Mouse (Mus musculus): ENCODE measurements around the gene Mpped1. TPM values are rescaled to one million over a fixed set of nuclear protein-coding genes. Genes with fewer than 3 reads are reported as not detected.

Mpped1 gene
- polyA plus RNA-seq, 1 experiment from 2014 or later = 400 TPM

- peak overlapping the region; percentile 10; the same call in 1 of the 2 replicates for H3K27ac ChIP-seq (ENCODE audit: low read length)
- H3K9me3 ChIP-seq (ENCODE audit: control insufficient read depth, low read length) = no peaks in the 10 kb centered on the region
- H3K36me3 ChIP-seq (ENCODE audit: control insufficient read depth, insufficient read depth) = no peaks in the 10 kb centered on the region
- ATAC-seq = no peak
- no peak overlapping the region for H3K4me2 ChIP-seq (ENCODE audit: low read length)
- no peak overlapping the region for H3K4me3 ChIP-seq (replicated peaks; ENCODE audit: low read length)
- H3K27me3 ChIP-seq (replicated peaks; ENCODE audit: control insufficient read depth, insufficient read depth, low read length) = no peaks in the 10 kb centered on the region
- 77% methylated on average over 13 of the region's 13 CpGs for WGBS
- H3K9ac ChIP-seq (replicated peaks; ENCODE audit: low read depth, low read length) = no peak overlapping the region
- peaks cover 23% of the 10 kb centered on the region for H3K4me1 ChIP-seq (replicated peaks; ENCODE audit: control insufficient read depth, insufficient read depth, low read length)
Observed at GRCm38 (mm10) chr15:83761512-83761911, 17.8 kb upstream of the Mpped1 start.

- 10% methylated on average over 6 of the region's 6 CpGs for WGBS
- Histone ChIP-seq H3K27me3 (replicated peaks; ENCODE audit: control insufficient read depth, insufficient read depth, low read length) (no peaks in the 10 kb centered on the region), H3K9me3 (ENCODE audit: control insufficient read depth, low read length) (no peaks in the 10 kb centered on the region), H3K27ac (ENCODE audit: low read length) (no peak overlapping the region), H3K4me1 (replicated peaks; ENCODE audit: control insufficient read depth, insufficient read depth, low read length) (peaks cover 22% of the 10 kb centered on the region), H3K36me3 (ENCODE audit: control insufficient read depth, insufficient read depth) (no peaks in the 10 kb centered on the region), H3K4me2 (ENCODE audit: low read length) (no peak overlapping the region), H3K9ac (replicated peaks; ENCODE audit: low read depth, low read length) (no peak overlapping the region), H3K4me3 (replicated peaks; ENCODE audit: low read length) (no peak overlapping the region)
- peak; percentile 51 for ATAC-seq
Observed at GRCm38 (mm10) chr15:83765388-83766029, 13.8 kb upstream of the Mpped1 start.

- no peak overlapping the region for H3K4me3 ChIP-seq (replicated peaks; ENCODE audit: low read length)
- 54% methylated on average over 8 of the region's 8 CpGs for WGBS
- no peaks in the 10 kb centered on the region for H3K9me3 ChIP-seq (ENCODE audit: control insufficient read depth, low read length)
- H3K27me3 ChIP-seq (replicated peaks; ENCODE audit: control insufficient read depth, insufficient read depth, low read length) = no peaks in the 10 kb centered on the region
- no peak overlapping the region for H3K4me2 ChIP-seq (ENCODE audit: low read length)
- no peak overlapping the region for H3K9ac ChIP-seq (replicated peaks; ENCODE audit: low read depth, low read length)
- peak; percentile 84 for ATAC-seq
- no peaks in the 10 kb centered on the region for H3K36me3 ChIP-seq (ENCODE audit: control insufficient read depth, insufficient read depth)
- H3K27ac ChIP-seq (ENCODE audit: low read length) = peak overlapping the region; percentile 89
- peaks cover 36% of the 10 kb centered on the region for H3K4me1 ChIP-seq (replicated peaks; ENCODE audit: control insufficient read depth, insufficient read depth, low read length)
Observed at GRCm38 (mm10) chr15:83771346-83772053, 7.8 kb upstream of the Mpped1 start.

- Histone ChIP-seq H3K36me3 (ENCODE audit: control insufficient read depth, insufficient read depth) (no peaks in the 10 kb centered on the region), H3K27ac (ENCODE audit: low read length) (peak overlapping the region; percentile 89), H3K4me3 (replicated peaks; ENCODE audit: low read length) (no peak overlapping the region), H3K4me2 (ENCODE audit: low read length) (no peak overlapping the region), H3K27me3 (replicated peaks; ENCODE audit: control insufficient read depth, insufficient read depth, low read length) (no peaks in the 10 kb centered on the region), H3K9ac (replicated peaks; ENCODE audit: low read depth, low read length) (no peak overlapping the region), H3K4me1 (replicated peaks; ENCODE audit: control insufficient read depth, insufficient read depth, low read length) (peaks cover 36% of the 10 kb centered on the region), H3K9me3 (ENCODE audit: control insufficient read depth, low read length) (no peaks in the 10 kb centered on the region)
- no peak for ATAC-seq
- 42% methylated on average over 5 of the region's 5 CpGs for WGBS
Observed at GRCm38 (mm10) chr15:83772460-83772859, 6.8 kb upstream of the Mpped1 start.

GRCm38 (mm10) chr15:83772953-83773352, 6.3 kb upstream of the Mpped1 start:
- H3K4me3 ChIP-seq (replicated peaks; ENCODE audit: low read length) = no peak overlapping the region
- H3K36me3 ChIP-seq (ENCODE audit: control insufficient read depth, insufficient read depth) = no peaks in the 10 kb centered on the region
- H3K9ac ChIP-seq (replicated peaks; ENCODE audit: low read depth, low read length) = no peak overlapping the region
- H3K27me3 ChIP-seq (replicated peaks; ENCODE audit: control insufficient read depth, insufficient read depth, low read length) = no peaks in the 10 kb centered on the region
- no peaks in the 10 kb centered on the region for H3K9me3 ChIP-seq (ENCODE audit: control insufficient read depth, low read length)
- no peak for ATAC-seq
- peak overlapping the region; percentile 22; the same call in 1 of the 2 replicates for H3K27ac ChIP-seq (ENCODE audit: low read length)
- WGBS = 63% methylated on average over 4 of the region's 4 CpGs
- H3K4me1 ChIP-seq (replicated peaks; ENCODE audit: control insufficient read depth, insufficient read depth, low read length) = peaks cover 36% of the 10 kb centered on the region
- no peak overlapping the region for H3K4me2 ChIP-seq (ENCODE audit: low read length)

- Histone ChIP-seq H3K4me3 (replicated peaks; ENCODE audit: low read length) (no peak overlapping the region), H3K4me1 (replicated peaks; ENCODE audit: control insufficient read depth, insufficient read depth, low read length) (peaks cover 43% of the 10 kb centered on the region), H3K27me3 (replicated peaks; ENCODE audit: control insufficient read depth, insufficient read depth, low read length) (no peaks in the 10 kb centered on the region), H3K36me3 (ENCODE audit: control insufficient read depth, insufficient read depth) (no peaks in the 10 kb centered on the region), H3K9ac (replicated peaks; ENCODE audit: low read depth, low read length) (no peak overlapping the region; the same call in 1 of the 2 replicates), H3K9me3 (ENCODE audit: control insufficient read depth, low read length) (no peaks in the 10 kb centered on the region), H3K4me2 (ENCODE audit: low read length) (no peak overlapping the region), H3K27ac (ENCODE audit: low read length) (peak overlapping the region; percentile 53)
- WGBS = 43% methylated on average over 4 of the region's 4 CpGs
- peak; percentile 61 for ATAC-seq
Observed at GRCm38 (mm10) chr15:83774922-83775321, 4.3 kb upstream of the Mpped1 start.

GRCm38 (mm10) chr15:83776265-83777000, 2.8 kb upstream of the Mpped1 start:
- H3K9ac ChIP-seq (replicated peaks; ENCODE audit: low read depth, low read length) = no peak overlapping the region
- H3K27ac ChIP-seq (ENCODE audit: low read length) = no peak overlapping the region
- ATAC-seq = no peak
- H3K4me3 ChIP-seq (replicated peaks; ENCODE audit: low read length) = no peak overlapping the region
- H3K36me3 ChIP-seq (ENCODE audit: control insufficient read depth, insufficient read depth) = no peaks in the 10 kb centered on the region
- H3K4me1 ChIP-seq (replicated peaks; ENCODE audit: control insufficient read depth, insufficient read depth, low read length) = peaks cover 42% of the 10 kb centered on the region
- H3K27me3 ChIP-seq (replicated peaks; ENCODE audit: control insufficient read depth, insufficient read depth, low read length) = no peaks in the 10 kb centered on the region
- WGBS = 61% methylated on average over 6 of the region's 6 CpGs
- no peak overlapping the region for H3K4me2 ChIP-seq (ENCODE audit: low read length)
- no peaks in the 10 kb centered on the region for H3K9me3 ChIP-seq (ENCODE audit: control insufficient read depth, low read length)

GRCm38 (mm10) chr15:83777476-83777875, 1.8 kb upstream of the Mpped1 start:
- no peak for ATAC-seq
- 75% methylated on average over 6 of the region's 6 CpGs for WGBS

More at GRCm38 (mm10) chr15:83777476-83777875, 1.8 kb upstream of the Mpped1 start:
- no peaks in the 10 kb centered on the region for H3K36me3 ChIP-seq (ENCODE audit: control insufficient read depth, insufficient read depth)
- no peak overlapping the region for H3K9ac ChIP-seq (replicated peaks; ENCODE audit: low read depth, low read length)
- peaks cover 42% of the 10 kb centered on the region for H3K4me1 ChIP-seq (replicated peaks; ENCODE audit: control insufficient read depth, insufficient read depth, low read length)
- H3K9me3 ChIP-seq (ENCODE audit: control insufficient read depth, low read length) = no peaks in the 10 kb centered on the region
- H3K27ac ChIP-seq (ENCODE audit: low read length) = no peak overlapping the region
- no peak overlapping the region for H3K4me3 ChIP-seq (replicated peaks; ENCODE audit: low read length)
- H3K4me2 ChIP-seq (ENCODE audit: low read length) = no peak overlapping the region
- no peaks in the 10 kb centered on the region for H3K27me3 ChIP-seq (replicated peaks; ENCODE audit: control insufficient read depth, insufficient read depth, low read length)
